Mouse (Mus musculus): ENCODE results near the gene Olfr1026. TPM values are rescaled to one million over a fixed set of nuclear protein-coding genes. Genes with fewer than 3 reads are reported as not detected.

Olfr1026 gene
- not detected in 2 replicates for polyA plus RNA-seq (2012; rRNA removed)

GRCm38 (mm10) chr2:85921258-85921657 is at the start of gene Olfr1026:
TSS of gene Olfr1026 (plus strand) at chr2:85921558.
- Histone ChIP-seq H3K27ac (ENCODE audit: control insufficient read depth, insufficient read depth, low read length) (no peak within 1 kb of the TSS), H3K27me3 (ENCODE audit: control insufficient read depth, insufficient read depth, low read length) (no peaks in the 10 kb centered on the region), H3K4me1 (replicated peaks; ENCODE audit: control insufficient read depth, insufficient read depth, low read length) (no peaks in the 10 kb centered on the region), H3K4me3 (ENCODE audit: control insufficient read depth, insufficient read depth, low read length) (no peak within 1 kb of the TSS), H3K36me3 (ENCODE audit: control insufficient read depth, insufficient read depth, low read length) (no peaks in the 10 kb centered on the region)
- no peak for DNase-seq
- 93% methylated on average over 3 of the region's 3 CpGs for WGBS
- TF ChIP-seq CTCF (IDR thresholded peaks at IDR 0.05; ENCODE audit: borderline replicate concordance, control insufficient read depth, extremely low read depth, insufficient read depth, low read length, poor library complexity) (no peak), POLR2A (IDR thresholded peaks at IDR 0.05; ENCODE audit: control insufficient read depth, extremely low read depth, insufficient read depth, low read length, poor library complexity) (no peak)

DNA sequence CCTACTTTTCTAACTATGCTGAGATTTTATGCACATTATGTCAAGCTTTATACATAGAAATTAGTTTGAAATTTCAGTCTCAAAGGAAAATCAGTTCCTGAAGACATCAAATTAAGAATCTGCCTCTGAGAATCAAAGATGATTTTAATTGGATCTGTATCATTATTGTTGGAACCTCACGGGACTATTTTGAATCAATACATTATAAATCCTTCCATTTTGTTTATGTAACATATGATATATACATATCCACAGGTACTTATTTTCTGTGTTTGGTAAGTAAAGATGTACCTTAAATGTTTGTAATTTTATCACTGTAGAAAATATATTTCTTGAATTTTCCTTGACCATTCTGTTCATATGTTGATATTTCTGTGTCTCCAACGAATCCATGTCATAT is 36.0 kb upstream of the Olfr1026 start, which contains the start of gene Olfr1023:
Gene Olfr1023, plus strand, starts transcription at position 301 of the 400 bp plus-strand sequence.
- WGBS = 70% methylated on average over 2 of the region's 2 CpGs
- Histone ChIP-seq H3K27ac (ENCODE audit: control insufficient read depth, insufficient read depth, low read length) (no peak within 1 kb of the TSS), H3K4me1 (replicated peaks; ENCODE audit: control insufficient read depth, insufficient read depth, low read length) (no peaks in the 10 kb centered on the region), H3K4me3 (ENCODE audit: control insufficient read depth, insufficient read depth, low read length) (no peak within 1 kb of the TSS), H3K36me3 (ENCODE audit: control insufficient read depth, insufficient read depth, low read length) (no peaks in the 10 kb centered on the region), H3K27me3 (ENCODE audit: control insufficient read depth, insufficient read depth, low read length) (no peaks in the 10 kb centered on the region)
- no peak for TF ChIP-seq CTCF (IDR thresholded peaks at IDR 0.05; ENCODE audit: borderline replicate concordance, control insufficient read depth, extremely low read depth, insufficient read depth, low read length, poor library complexity)
- no peak for TF ChIP-seq POLR2A (IDR thresholded peaks at IDR 0.05; ENCODE audit: control insufficient read depth, extremely low read depth, insufficient read depth, low read length, poor library complexity)
- no peak for DNase-seq

GRCm38 (mm10) chr2:85904952-85905351 is 16.4 kb upstream of the Olfr1026 start, which contains the start of gene Olfr1024:
TSS of gene Olfr1024 (minus strand) at chr2:85905052.
- no peak for DNase-seq
- Histone ChIP-seq H3K4me1 (replicated peaks; ENCODE audit: control insufficient read depth, insufficient read depth, low read length) (no peaks in the 10 kb centered on the region), H3K27ac (ENCODE audit: control insufficient read depth, insufficient read depth, low read length) (no peak within 1 kb of the TSS), H3K27me3 (ENCODE audit: control insufficient read depth, insufficient read depth, low read length) (no peaks in the 10 kb centered on the region), H3K4me3 (ENCODE audit: control insufficient read depth, insufficient read depth, low read length) (no peak within 1 kb of the TSS), H3K36me3 (ENCODE audit: control insufficient read depth, insufficient read depth, low read length) (no peaks in the 10 kb centered on the region)
- TF ChIP-seq POLR2A (IDR thresholded peaks at IDR 0.05; ENCODE audit: control insufficient read depth, extremely low read depth, insufficient read depth, low read length, poor library complexity) (no peak), CTCF (IDR thresholded peaks at IDR 0.05; ENCODE audit: borderline replicate concordance, control insufficient read depth, extremely low read depth, insufficient read depth, low read length, poor library complexity) (no peak)
- 89% methylated on average over 3 of the region's 3 CpGs for WGBS

GRCm38 (mm10) chr2:85913197-85913596 is 8.2 kb upstream of the Olfr1026 start:
- Histone ChIP-seq H3K4me3 (ENCODE audit: control insufficient read depth, insufficient read depth, low read length) (no peak overlapping the region), H3K27ac (ENCODE audit: control insufficient read depth, insufficient read depth, low read length) (no peak overlapping the region)
- no peak for DNase-seq

GRCm38 (mm10) chr2:85914893-85915292 is 6.5 kb upstream of the Olfr1026 start, which contains the start of gene Olfr1025-ps1:
TSS of gene Olfr1025-ps1 (plus strand) at chr2:85915193.
- TF ChIP-seq POLR2A (IDR thresholded peaks at IDR 0.05; ENCODE audit: control insufficient read depth, extremely low read depth, insufficient read depth, low read length, poor library complexity) (no peak), CTCF (IDR thresholded peaks at IDR 0.05; ENCODE audit: borderline replicate concordance, control insufficient read depth, extremely low read depth, insufficient read depth, low read length, poor library complexity) (no peak)
- Histone ChIP-seq H3K27me3 (ENCODE audit: control insufficient read depth, insufficient read depth, low read length) (no peaks in the 10 kb centered on the region), H3K27ac (ENCODE audit: control insufficient read depth, insufficient read depth, low read length) (no peak within 1 kb of the TSS), H3K4me3 (ENCODE audit: control insufficient read depth, insufficient read depth, low read length) (no peak within 1 kb of the TSS), H3K4me1 (replicated peaks; ENCODE audit: control insufficient read depth, insufficient read depth, low read length) (no peaks in the 10 kb centered on the region), H3K36me3 (ENCODE audit: control insufficient read depth, insufficient read depth, low read length) (no peaks in the 10 kb centered on the region)
- WGBS = 65% methylated on average over 1 of the region's 1 CpGs
- DNase-seq = no peak

More at GRCm38 (mm10) chr2:85913197-85913596, 8.2 kb upstream of the Olfr1026 start:
- Histone ChIP-seq H3K27me3 (ENCODE audit: control insufficient read depth, insufficient read depth, low read length) (no peaks in the 10 kb centered on the region), H3K4me1 (replicated peaks; ENCODE audit: control insufficient read depth, insufficient read depth, low read length) (no peaks in the 10 kb centered on the region), H3K36me3 (ENCODE audit: control insufficient read depth, insufficient read depth, low read length) (no peaks in the 10 kb centered on the region)
- no peak for TF ChIP-seq CTCF (IDR thresholded peaks at IDR 0.05; ENCODE audit: borderline replicate concordance, control insufficient read depth, extremely low read depth, insufficient read depth, low read length, poor library complexity)
- TF ChIP-seq POLR2A (IDR thresholded peaks at IDR 0.05; ENCODE audit: control insufficient read depth, extremely low read depth, insufficient read depth, low read length, poor library complexity) = no peak

DNA sequence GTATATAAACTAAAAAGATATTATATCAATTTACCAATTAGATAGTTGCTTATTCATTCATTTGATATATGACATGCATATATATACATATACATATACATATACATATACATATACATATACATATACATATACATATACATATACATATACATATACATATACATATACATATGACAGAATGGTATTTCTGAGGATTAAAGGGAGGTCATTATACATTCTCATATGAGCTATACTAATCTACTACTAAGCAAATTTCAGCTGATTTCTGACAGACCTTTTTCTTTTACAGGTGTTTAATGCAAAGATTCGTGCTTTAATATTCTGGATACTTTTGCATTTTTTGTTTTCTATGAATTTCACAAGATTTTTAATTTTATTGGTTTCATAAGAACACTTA is 28.8 kb downstream of the Olfr1026 start, which contains the start of gene Olfr1028:
Gene Olfr1028, plus strand, starts transcription at position 301 of the 400 bp plus-strand sequence.
- H3K36me3 ChIP-seq (ENCODE audit: control insufficient read depth, insufficient read depth, low read length) = no peaks in the 10 kb centered on the region
- 88% methylated on average over 1 of the region's 1 CpGs for WGBS
- no peak for DNase-seq
- H3K27ac ChIP-seq (ENCODE audit: control insufficient read depth, insufficient read depth, low read length) = no peak within 1 kb of the TSS
- H3K4me1 ChIP-seq (replicated peaks; ENCODE audit: control insufficient read depth, insufficient read depth, low read length) = no peaks in the 10 kb centered on the region
- no peak for TF ChIP-seq CTCF (IDR thresholded peaks at IDR 0.05; ENCODE audit: borderline replicate concordance, control insufficient read depth, extremely low read depth, insufficient read depth, low read length, poor library complexity)
- no peak for TF ChIP-seq POLR2A (IDR thresholded peaks at IDR 0.05; ENCODE audit: control insufficient read depth, extremely low read depth, insufficient read depth, low read length, poor library complexity)
- no peak within 1 kb of the TSS for H3K4me3 ChIP-seq (ENCODE audit: control insufficient read depth, insufficient read depth, low read length)
- no peaks in the 10 kb centered on the region for H3K27me3 ChIP-seq (ENCODE audit: control insufficient read depth, insufficient read depth, low read length)

- Histone ChIP-seq H3K4me1 (replicated peaks; ENCODE audit: control insufficient read depth, insufficient read depth, low read length) (no peaks in the 10 kb centered on the region), H3K36me3 (ENCODE audit: control insufficient read depth, insufficient read depth, low read length) (no peaks in the 10 kb centered on the region), H3K4me3 (ENCODE audit: control insufficient read depth, insufficient read depth, low read length) (no peak within 1 kb of the TSS), H3K27ac (ENCODE audit: control insufficient read depth, insufficient read depth, low read length) (no peak within 1 kb of the TSS), H3K27me3 (ENCODE audit: control insufficient read depth, insufficient read depth, low read length) (no peaks in the 10 kb centered on the region)
- DNase-seq = no peak
- 93% methylated on average over 2 of the region's 2 CpGs for WGBS
- TF ChIP-seq CTCF (IDR thresholded peaks at IDR 0.05; ENCODE audit: borderline replicate concordance, control insufficient read depth, extremely low read depth, insufficient read depth, low read length, poor library complexity) = no peak
- no peak for TF ChIP-seq POLR2A (IDR thresholded peaks at IDR 0.05; ENCODE audit: control insufficient read depth, extremely low read depth, insufficient read depth, low read length, poor library complexity)
Measured at GRCm38 (mm10) chr2:85973595-85973994, 52.2 kb downstream of the Olfr1026 start, which contains the start of gene Olfr1029. TSS of gene Olfr1029 (plus strand) at chr2:85973895.

All from thymus, adult 2 months (tissue).